Mouse (Mus musculus): ENCODE results near the gene Sohlh1. TPM values are rescaled to one million over a fixed set of nuclear protein-coding genes. Genes with fewer than 3 reads are reported as not detected.
A peak's percentile ranks its signal among the peaks of the same experiment; 100 is the strongest.

Sohlh1 gene
- polyA plus RNA-seq, 2 experiments: not detected

DNA sequence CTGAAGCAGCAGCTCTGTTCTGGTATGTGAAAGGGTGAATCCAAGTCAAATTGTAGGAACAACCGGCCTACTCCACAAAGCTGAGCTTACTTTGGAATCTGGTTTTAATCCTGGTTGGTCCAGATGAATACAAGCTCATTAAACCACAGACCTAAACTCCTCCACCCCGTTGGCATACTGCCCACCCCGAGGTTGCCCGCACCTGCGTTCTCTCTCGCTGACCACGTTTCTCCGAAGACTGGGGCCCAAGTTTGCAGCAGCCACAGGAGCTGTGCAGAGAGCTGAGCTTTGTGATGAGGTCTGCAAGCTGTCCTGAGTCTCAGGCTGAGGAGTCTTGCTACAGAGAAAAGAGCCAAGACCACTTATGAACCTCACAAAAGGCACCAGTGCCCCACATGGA lies 532 bp downstream of the Sohlh1 start:
- H3K27me3 ChIP-seq (ENCODE audit: control insufficient read depth, insufficient read depth, low read length): no peaks in the 10 kb centered on the region
- H3K27ac ChIP-seq: no peak overlapping the region
- H3K4me3 ChIP-seq (ENCODE audit: insufficient read depth in 1 of 2, low read depth in 2 of 2, low read length in 2 of 2): no peak overlapping the region
- WGBS (ENCODE audit: insufficient replicate concordance): 74% methylated on average over 8 of the region's 8 CpGs
- no peaks in the 10 kb centered on the region for H3K9me3 ChIP-seq (ENCODE audit: control insufficient read depth, low read length)
- no peaks in the 10 kb centered on the region for H3K4me1 ChIP-seq (replicated peaks; ENCODE audit: control insufficient read depth in 2 of 2, insufficient read depth in 2 of 2, low read length in 1 of 2)
- ATAC-seq (ENCODE audit: insufficient read depth) (no peak), DNase-seq (ENCODE audit: low read depth in 3 of 3, low spot score in 3 of 3) (no peak)
- no peak overlapping the region for H3K4me2 ChIP-seq (ENCODE audit: low read depth)
- TF ChIP-seq EP300 (IDR thresholded peaks at IDR 0.05; ENCODE audit: low read depth): no peak
- no peak for TF ChIP-seq CTCF (IDR thresholded peaks at IDR 0.05; ENCODE audit: low read depth)
- H3K9ac ChIP-seq (replicated peaks): no peak overlapping the region
- H3K36me3 ChIP-seq (replicated peaks; ENCODE audit: control insufficient read depth, insufficient read depth, low read depth): no peaks in the 10 kb centered on the region

DNA sequence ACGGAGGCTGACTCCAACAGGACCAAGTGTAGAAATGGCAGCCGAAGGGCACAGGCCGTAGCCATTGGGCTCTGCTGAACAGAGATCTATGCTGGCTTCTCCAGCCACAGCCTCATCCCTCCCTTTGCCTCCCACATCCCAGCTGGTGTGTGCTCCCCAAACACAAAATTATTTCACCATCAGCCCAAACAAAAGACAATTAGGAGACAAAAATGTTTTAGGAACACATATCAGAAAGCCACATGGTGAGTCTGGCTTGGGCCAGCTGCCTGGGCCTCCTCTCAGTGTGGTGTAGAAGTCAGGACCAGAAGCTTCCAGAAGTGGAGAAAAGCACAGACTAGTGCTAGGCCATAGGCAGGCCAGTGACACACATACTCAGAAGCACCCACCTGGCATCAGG lies 3.0 kb downstream of the Sohlh1 start:
- no peaks in the 10 kb centered on the region for H3K27me3 ChIP-seq (ENCODE audit: control insufficient read depth, insufficient read depth, low read length)
- TF ChIP-seq CTCF (IDR thresholded peaks at IDR 0.05; ENCODE audit: low read depth) (no peak), EP300 (IDR thresholded peaks at IDR 0.05; ENCODE audit: low read depth) (no peak)
- H3K4me3 ChIP-seq (ENCODE audit: insufficient read depth in 1 of 2, low read depth in 2 of 2, low read length in 2 of 2): no peak overlapping the region
- 61% methylated on average over 3 of the region's 3 CpGs for WGBS (ENCODE audit: insufficient replicate concordance)
- no peaks in the 10 kb centered on the region for H3K4me1 ChIP-seq (replicated peaks; ENCODE audit: control insufficient read depth in 2 of 2, insufficient read depth in 2 of 2, low read length in 1 of 2)
- no peaks in the 10 kb centered on the region for H3K9me3 ChIP-seq (ENCODE audit: control insufficient read depth, low read length)
- no peaks in the 10 kb centered on the region for H3K36me3 ChIP-seq (replicated peaks; ENCODE audit: control insufficient read depth, insufficient read depth, low read depth)
- H3K4me2 ChIP-seq (ENCODE audit: low read depth): no peak overlapping the region
- no peak for DNase-seq (ENCODE audit: low read depth in 3 of 3, low spot score in 3 of 3)
- H3K27ac ChIP-seq: no peak overlapping the region
- ATAC-seq (ENCODE audit: insufficient read depth): no peak
- no peak overlapping the region for H3K9ac ChIP-seq (replicated peaks)

DNA sequence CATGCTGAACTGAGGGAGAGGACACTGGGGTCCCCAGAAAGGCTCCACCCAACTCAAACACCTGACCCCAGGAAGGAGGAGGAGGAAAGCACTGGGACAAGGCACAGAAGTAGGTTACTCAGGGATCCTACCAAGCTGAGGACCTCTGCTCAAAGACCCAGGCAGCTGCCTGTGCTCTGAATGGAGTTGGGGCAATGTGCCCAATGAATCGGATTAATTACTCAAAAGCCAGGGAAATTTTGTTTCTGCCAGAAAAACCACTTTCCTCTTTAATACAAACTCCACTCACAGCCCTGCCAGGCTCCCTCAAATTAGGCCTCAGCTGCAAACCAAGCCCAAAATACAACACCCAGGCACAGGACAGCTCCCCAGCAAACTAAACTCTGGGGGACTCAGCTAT lies 4.3 kb downstream of the Sohlh1 start:
- TF ChIP-seq EP300 (IDR thresholded peaks at IDR 0.05; ENCODE audit: low read depth): no peak
- TF ChIP-seq CTCF (IDR thresholded peaks at IDR 0.05; ENCODE audit: low read depth): no peak
- Histone ChIP-seq H3K9me3 (ENCODE audit: control insufficient read depth, low read length) (no peaks in the 10 kb centered on the region), H3K4me3 (ENCODE audit: insufficient read depth in 1 of 2, low read depth in 2 of 2, low read length in 2 of 2) (no peak overlapping the region), H3K9ac (replicated peaks) (no peak overlapping the region), H3K4me1 (replicated peaks; ENCODE audit: control insufficient read depth in 2 of 2, insufficient read depth in 2 of 2, low read length in 1 of 2) (no peaks in the 10 kb centered on the region), H3K36me3 (replicated peaks; ENCODE audit: control insufficient read depth, insufficient read depth, low read depth) (no peaks in the 10 kb centered on the region), H3K27me3 (ENCODE audit: control insufficient read depth, insufficient read depth, low read length) (no peaks in the 10 kb centered on the region), H3K4me2 (ENCODE audit: low read depth) (no peak overlapping the region), H3K27ac (no peak overlapping the region)
- no peak for DNase-seq (ENCODE audit: low read depth in 3 of 3, low spot score in 3 of 3)
- ATAC-seq (ENCODE audit: insufficient read depth): no peak
- WGBS (ENCODE audit: insufficient replicate concordance): 52% methylated on average over 1 of the region's 1 CpGs

DNA sequence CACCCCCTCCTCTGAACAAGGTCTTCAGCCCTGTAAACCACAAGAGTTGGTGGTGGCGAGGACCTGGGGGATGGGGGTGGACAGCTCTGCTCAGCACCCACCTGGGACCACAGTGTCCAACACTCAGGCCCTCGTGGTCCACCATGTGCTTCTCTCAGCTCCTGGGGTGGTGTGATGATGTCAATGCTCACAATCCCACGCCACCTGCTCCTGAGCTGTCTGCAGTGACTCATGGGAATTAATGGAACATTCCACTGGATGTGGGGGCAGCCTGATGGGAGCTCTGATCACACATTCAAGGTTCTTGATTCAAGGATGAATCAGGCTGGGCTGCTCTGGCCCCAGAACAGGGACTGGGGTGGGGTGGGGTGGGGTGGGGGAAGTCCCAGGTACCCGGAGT lies 4.9 kb downstream of the Sohlh1 start:
- DNase-seq (ENCODE audit: low read depth in 3 of 3, low spot score in 3 of 3): no peak
- Histone ChIP-seq H3K9me3 (ENCODE audit: control insufficient read depth, low read length) (no peaks in the 10 kb centered on the region), H3K27ac (no peak overlapping the region), H3K4me3 (ENCODE audit: insufficient read depth in 1 of 2, low read depth in 2 of 2, low read length in 2 of 2) (no peak overlapping the region), H3K36me3 (replicated peaks; ENCODE audit: control insufficient read depth, insufficient read depth, low read depth) (no peaks in the 10 kb centered on the region), H3K4me1 (replicated peaks; ENCODE audit: control insufficient read depth in 2 of 2, insufficient read depth in 2 of 2, low read length in 1 of 2) (no peaks in the 10 kb centered on the region), H3K9ac (replicated peaks) (no peak overlapping the region), H3K27me3 (ENCODE audit: control insufficient read depth, insufficient read depth, low read length) (no peaks in the 10 kb centered on the region), H3K4me2 (ENCODE audit: low read depth) (no peak overlapping the region)
- no peak for TF ChIP-seq EP300 (IDR thresholded peaks at IDR 0.05; ENCODE audit: low read depth)
- ATAC-seq (ENCODE audit: insufficient read depth): no peak
- 41% methylated on average over 4 of the region's 4 CpGs for whole genome bisulfite sequencing (ENCODE audit: insufficient replicate concordance)

DNA sequence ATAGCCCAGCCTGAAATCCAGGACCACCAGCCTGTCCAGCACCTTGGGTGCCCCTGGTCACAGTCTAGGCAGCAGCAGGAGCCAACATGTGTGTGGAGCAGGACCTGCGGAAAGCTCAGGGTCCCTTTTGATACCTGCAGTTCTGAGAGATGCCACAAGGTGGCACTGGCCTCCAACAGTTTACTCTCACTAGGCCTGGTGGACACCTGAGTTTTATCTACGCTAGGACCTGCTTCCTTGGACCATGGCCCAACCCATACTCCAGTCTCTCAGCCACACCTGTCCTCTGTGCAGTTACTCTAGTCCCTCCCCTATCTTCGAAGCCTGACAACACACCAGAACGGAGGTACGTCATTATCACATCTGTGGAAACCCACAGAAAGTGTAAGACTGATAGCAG lies 10.8 kb downstream of the Sohlh1 start:
- H3K4me2 ChIP-seq (ENCODE audit: low read depth): no peak overlapping the region
- TF ChIP-seq EP300 (IDR thresholded peaks at IDR 0.05; ENCODE audit: low read depth) (no peak), CTCF (IDR thresholded peaks at IDR 0.05; ENCODE audit: low read depth) (peak; percentile 94)
- no peaks in the 10 kb centered on the region for H3K4me1 ChIP-seq (replicated peaks; ENCODE audit: control insufficient read depth in 2 of 2, insufficient read depth in 2 of 2, low read length in 1 of 2)
- H3K9me3 ChIP-seq (ENCODE audit: control insufficient read depth, low read length): no peaks in the 10 kb centered on the region
- 31% methylated on average over 5 of the region's 5 CpGs for WGBS (ENCODE audit: insufficient replicate concordance)
- no peak overlapping the region for H3K27ac ChIP-seq
- no peak overlapping the region for H3K4me3 ChIP-seq (ENCODE audit: insufficient read depth in 1 of 2, low read depth in 2 of 2, low read length in 2 of 2)
- peak; percentile 13 to 32 (median 14) for DNase-seq (ENCODE audit: low read depth in 3 of 3, low spot score in 3 of 3)
- H3K27me3 ChIP-seq (ENCODE audit: control insufficient read depth, insufficient read depth, low read length): no peaks in the 10 kb centered on the region
- H3K9ac ChIP-seq (replicated peaks): no peak overlapping the region
- no peak for ATAC-seq (ENCODE audit: insufficient read depth)
- no peaks in the 10 kb centered on the region for H3K36me3 ChIP-seq (replicated peaks; ENCODE audit: control insufficient read depth, insufficient read depth, low read depth)

Measured in liver, embryonic 14.5 days (tissue).